Mouse (Mus musculus) brain, embryonic 14.5 days (tissue): ENCODE results near the gene Insl6.

Source experiments
- CTCF ChIP-seq: fragments of 200-500 bp; IDR thresholded peaks from 2 replicates; pipeline ENCODE4 v1.5.1; 2012; ENCODE audit warnings: inconsistent platforms, mild to moderate bottlenecking, moderate library complexity, borderline replicate concordance; ENCODE audit not compliant: insufficient read depth, insufficient read length; ENCODE audit errors: extremely low read depth
- POLR2A ChIP-seq: fragments of 200-500 bp; IDR thresholded peaks from 2 replicates; pipeline ENCODE4 v1.6.1; 2012; ENCODE audit warnings: mild to moderate bottlenecking, inconsistent platforms, borderline replicate concordance; ENCODE audit not compliant: poor library complexity, insufficient read depth, insufficient read length, severe bottlenecking; ENCODE audit errors: extremely low read depth

GRCm38 (mm10) chr19:29323416-29324049 is 1.6 kb downstream of the Insl6 start:
- TF ChIP-seq POLR2A (no peak), CTCF (no peak)
